Mouse (Mus musculus): ENCODE measurements around the gene Atp8a1.

The Atp8a1 gene

DNA sequence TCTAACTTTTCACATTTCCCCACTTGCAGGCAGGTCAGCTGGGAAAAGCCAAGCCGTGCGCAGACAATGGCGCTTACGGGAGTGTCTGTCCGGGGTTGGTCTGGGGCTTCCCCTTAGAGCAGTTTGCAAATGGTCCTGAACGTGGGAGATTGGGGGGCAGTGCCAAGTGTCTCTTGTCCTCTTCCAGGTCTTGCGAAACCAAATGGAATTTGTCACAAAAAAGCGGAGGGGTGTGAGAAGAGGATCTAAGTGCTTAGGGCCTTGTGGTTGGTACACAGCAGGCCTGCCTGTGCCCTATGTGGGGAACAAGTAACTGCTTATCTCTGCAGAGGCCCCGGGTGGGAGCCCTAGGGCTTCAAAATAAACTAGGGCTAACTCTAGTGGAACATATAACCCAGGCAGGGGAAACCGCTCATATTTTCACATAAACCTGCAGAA is 213.4 kb downstream of the Atp8a1 start:
- in situ Hi-C loops (cut with MboI, MseI), result no loop called here

DNA sequence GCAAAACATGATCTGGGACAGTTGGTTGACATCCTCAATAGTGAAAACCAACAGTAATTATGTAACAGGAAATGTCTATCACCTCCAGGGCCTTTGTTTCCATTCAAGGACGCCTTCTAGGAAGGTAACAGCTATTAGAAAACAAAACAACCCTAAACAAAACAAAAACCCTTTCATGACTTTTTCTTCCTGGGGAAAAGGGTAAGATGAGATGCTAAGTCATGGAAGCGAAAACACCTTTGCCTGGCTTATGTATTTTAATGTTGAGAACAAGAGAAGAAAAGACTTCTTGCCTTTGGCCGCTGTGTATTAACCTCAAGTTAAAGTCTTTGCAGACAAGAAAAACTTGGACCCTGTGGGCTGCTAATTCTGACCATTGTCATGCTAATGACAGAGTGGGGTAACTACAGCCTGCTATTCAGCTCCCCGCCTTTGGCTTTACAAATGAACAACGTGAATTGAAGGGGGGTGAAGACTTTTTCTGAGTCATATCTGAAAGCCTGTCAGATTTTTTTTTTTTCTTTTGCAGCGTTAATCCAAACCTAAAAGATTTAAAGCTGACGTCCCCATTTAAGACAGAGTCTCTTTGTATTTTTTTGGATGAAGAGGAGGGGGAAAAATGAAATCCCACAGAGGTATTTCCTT is 214.0 kb downstream of the Atp8a1 start:
- in situ Hi-C loops (cut with MboI, MseI), result no loop called here

DNA sequence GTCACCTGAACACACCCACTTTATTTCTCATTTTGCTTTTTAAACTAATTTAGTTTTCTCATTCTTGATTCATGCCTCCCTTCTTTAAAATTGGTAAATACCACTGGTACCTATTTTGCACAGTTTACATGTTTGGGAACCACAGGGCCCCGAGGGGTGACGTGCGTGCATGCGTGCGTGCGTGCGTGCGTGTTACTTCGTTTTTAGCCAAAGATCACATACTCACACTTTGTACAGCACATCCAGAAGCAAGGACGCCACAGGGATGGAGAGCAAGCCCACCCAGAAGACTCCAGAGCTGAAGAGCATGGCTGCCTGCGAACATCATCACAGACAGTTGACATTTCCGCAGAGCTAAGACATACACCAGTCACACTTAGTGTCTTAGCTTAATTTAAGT is 216.0 kb downstream of the Atp8a1 start:
- in situ Hi-C loops (cut with MboI, MseI), result no loop called here

DNA sequence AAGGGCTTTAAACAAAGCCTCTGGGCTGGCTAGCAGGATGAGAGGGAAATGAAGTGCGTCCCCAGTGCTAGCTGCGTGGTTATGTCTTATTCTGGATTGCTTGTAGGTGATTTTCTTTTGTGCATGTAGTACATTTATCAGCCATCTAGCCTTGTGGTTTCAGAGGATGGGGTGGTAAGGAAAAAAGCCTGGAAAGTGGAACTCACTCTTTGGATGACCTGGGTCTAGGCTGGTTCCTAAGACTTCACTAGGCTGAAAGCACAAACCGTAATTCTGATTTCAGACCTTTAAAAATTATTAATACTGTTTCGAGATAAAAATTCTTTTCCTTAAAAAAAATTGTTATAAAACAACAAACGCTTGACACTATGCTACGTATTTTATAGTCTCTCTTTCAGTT is 217.4 kb downstream of the Atp8a1 start:
- in situ Hi-C loops (cut with MboI, MseI), result no loop called here

DNA sequence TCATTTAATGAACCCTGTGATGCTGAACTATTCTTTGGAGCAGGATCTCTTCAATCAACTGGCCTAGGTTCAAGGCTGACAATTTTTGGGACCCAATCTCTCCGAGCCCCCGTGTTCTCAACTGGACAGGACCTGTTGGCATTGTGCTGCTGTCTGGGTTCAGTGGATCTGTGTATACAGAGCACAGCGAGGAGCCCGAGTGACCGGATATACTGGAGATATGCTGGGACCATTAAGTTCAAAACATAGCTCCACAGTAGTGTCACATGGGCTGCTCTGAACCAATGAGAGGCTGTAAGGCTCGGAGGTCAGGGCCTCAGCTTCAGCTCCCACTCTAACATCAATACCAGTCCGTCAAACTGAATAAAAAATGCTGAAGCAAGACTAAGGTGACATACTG is 217.8 kb downstream of the Atp8a1 start:
- in situ Hi-C loops (cut with MboI, MseI), result no loop called here

DNA sequence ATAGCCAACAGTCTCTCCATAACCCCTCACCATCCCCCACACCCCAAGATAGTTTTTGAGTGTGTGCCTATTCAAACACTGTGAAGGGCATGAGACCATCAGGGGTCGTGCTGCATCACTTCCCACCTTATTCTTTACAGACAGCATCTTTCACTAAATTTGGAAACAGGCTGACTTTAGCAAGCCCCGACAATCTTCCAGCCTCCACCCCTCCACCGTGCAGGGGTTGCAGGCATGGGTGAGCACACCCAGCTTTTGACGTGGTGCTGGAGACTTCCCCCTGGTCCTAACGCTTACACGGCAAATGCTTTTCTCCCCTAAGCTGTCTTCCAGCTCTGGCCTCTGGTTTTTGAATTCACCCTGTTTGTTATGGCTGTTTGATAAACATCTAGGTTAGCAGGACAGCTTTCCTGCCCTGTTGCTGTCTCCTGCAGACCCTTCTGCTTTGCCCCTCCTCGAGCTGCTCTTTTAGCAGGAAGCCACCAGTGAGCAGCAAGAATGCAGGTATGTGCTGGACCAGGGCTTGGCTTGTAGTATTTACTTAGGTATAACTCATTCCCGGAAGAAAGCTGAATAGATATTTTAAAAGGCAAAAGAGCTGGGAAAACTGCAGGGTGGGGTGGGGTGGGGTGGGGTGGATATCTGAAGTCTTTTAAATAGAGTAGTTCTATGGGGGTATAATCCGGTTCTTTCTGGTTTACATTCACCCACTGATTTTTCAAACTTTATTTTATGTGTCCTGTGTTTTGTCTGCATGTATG is 218.9 kb downstream of the Atp8a1 start:
- in situ Hi-C loops (cut with MboI, MseI), result no loop called here

DNA sequence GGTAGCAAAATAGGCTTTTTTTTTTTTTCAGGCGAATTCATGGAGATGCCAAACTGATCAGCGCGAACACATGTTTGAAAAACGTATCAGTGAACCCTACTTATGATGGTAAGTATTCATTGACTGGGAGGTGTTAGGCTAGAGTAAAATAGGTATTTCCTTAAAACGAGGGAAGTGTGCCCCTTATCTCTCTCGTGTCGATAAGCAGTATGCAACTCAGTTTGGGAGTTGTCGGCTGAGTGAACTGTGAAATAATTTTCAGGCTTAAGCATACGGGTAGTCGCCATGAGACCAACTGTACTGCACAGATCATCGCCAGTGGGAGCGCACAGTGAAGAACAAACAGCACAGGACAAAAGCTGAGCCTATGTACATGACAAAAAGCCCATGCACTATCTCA is 226.0 kb downstream of the Atp8a1 start:
- in situ Hi-C loops (cut with MboI, MseI), result loop anchor here in 1 of 2 experiments (25.0 kb wide), 1 partner anchor 1909 kb away; no protein-coding TSS in a partner anchor

DNA sequence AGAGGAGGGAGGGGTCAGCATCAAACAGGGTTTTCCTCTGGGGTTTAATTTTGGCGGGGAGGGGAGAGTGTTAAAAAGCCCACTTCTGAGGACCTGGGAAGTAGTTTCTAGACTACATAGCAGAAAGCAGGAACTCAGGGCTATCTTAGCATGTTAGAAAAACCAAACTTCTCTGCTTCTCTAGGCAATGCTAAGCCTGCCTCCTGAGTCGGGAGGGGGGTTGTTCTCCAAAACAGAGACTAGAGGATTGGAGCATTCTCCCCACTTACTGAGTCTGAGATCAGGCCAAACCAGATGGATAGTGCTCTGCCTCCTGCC is 237.8 kb downstream of the Atp8a1 start:
- in situ Hi-C loops (cut with MboI, MseI), result loop anchor here in 1 of 2 experiments (25.0 kb wide), 1 partner anchor 1897 kb away; no protein-coding TSS in a partner anchor

DNA sequence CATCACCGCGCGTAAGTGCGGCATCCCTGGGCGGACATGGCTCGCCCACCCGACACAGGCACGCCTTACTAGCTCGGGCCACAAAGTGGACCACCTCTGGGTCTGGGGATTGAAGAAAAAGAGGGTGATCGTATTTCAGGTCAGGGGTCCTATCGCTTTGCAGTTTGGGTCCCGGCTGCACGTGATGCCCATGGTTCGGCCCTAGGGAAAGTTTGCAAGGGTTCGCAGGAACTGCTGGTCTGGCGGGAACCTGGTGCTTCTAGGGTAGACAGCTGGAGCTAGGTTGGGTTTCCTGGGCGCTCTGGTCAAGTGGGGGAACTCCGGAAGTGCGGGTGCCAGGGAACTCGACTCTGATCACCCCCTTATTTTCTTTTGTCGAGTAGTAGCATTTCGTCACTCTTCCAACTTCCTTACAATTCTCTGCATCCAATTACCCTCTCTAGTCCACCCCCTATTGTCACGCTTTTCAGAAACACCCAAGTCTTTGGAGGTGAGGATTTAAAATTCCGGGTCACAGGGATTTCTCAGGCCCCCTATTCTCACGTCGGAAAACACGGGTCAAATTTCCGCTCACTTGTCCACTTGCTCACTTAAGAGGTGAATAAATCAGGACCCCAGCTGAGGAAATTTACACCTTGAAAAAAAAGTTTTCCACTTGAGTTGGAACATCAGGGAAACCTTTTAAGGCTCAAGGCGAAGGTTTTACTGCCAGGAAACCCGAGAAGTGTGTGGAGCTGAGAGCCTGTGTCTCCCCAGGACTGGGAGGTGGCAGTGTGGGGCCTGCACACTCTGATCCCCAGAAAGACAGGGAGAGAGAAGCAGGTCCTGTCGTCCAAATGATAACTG is 238.3 kb downstream of the Atp8a1 start:
- in situ Hi-C loops (cut with MboI, MseI), result loop anchor here in 1 of 2 experiments (25.0 kb wide), 1 partner anchor 1897 kb away; no protein-coding TSS in a partner anchor

DNA sequence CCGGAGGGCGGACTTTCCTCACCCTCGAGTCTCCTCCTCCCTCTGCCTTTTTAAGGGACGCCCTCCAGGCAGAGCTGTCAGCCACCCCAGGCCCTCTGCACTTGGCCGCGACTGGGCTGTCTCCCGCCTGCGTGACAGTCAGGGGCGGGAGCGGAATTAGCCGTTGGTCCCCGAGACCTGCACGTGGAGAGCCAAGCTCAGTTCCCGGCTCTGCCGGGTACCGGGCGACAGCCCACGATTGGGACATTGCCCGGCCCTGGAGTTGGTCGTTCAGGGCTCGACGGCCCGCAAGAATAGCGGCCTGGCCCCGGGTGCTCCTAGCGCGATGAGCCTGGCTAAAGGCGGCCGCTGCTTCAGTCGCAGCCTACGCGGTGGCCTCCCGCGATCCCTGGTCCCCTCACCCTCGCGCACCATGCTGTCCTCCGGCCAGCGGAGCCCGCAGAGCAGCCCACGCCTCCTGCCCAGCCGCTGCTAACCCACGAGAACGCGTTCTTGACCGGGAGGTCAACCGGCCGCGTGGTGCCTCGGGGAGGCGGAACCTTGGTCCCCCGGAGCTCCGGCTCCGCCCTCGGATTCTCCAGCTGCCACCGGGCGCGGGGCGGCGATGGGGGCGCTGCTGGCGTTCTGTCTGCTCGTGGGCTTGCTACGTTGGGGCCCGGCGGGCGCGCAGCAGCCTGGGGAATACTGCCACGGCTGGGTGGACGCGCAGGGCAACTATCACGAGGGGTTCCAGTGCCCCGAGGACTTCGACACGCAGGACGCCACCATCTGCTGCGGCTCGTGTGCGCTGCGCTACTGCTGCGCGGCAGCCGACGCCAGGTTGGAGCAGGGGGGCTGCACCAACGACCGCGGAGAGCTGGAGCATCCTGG is 239.2 kb downstream of the Atp8a1 start, which contains the start of gene Shisa3:
Gene Shisa3 (plus strand): TSS at position 79 of the 870 bp plus-strand sequence.
- in situ Hi-C loops (cut with MboI, MseI), result loop anchor here in 1 of 2 experiments (25.0 kb wide), 1 partner anchor 1896 kb away; no protein-coding TSS in a partner anchor

DNA sequence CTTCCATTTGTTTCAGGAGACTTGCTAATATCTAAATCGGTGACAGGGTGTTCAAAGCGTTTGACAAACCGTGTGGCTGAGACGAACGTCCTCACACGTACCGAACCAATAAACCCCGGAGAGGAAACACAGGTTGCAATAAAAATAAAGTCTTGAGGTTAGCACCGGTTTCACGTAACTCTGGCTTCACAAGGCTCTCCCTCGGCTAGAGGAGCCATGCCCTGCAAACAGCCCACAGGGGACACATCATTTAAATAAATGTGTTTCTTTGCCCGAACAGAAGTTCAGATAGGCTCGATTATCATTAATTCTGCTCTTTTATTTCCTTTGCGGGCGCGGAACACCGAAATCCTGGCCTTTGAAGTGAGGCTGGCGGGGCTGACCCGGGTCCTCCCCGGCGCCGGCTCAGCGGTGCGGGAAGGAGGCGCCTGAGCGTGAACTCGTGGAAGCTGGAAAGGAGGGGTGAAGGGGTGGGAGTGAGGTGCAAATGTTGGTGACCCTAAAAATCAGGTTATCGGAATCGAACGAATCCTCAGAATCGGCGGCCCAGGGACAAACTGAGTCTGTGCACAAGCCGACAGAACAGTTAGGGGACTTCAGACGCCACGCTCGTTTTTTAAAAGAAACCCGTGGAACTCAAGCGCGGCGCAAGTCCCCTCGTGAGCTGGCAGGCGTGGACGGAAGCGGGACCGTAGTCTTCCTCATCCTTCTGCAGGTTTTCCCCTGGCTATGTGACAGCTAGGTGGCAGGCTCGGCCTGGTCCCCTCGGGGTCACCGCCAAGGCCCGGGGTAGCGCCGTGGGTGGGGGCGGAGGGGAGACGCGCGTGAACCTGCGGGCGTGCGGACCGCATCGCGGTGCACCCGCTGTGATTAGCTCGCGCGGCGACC is 240.1 kb downstream of the Atp8a1 start:
- in situ Hi-C loops (cut with MboI, MseI), result loop anchor here in 1 of 2 experiments (25.0 kb wide), 1 partner anchor 1895 kb away; no protein-coding TSS in a partner anchor

DNA sequence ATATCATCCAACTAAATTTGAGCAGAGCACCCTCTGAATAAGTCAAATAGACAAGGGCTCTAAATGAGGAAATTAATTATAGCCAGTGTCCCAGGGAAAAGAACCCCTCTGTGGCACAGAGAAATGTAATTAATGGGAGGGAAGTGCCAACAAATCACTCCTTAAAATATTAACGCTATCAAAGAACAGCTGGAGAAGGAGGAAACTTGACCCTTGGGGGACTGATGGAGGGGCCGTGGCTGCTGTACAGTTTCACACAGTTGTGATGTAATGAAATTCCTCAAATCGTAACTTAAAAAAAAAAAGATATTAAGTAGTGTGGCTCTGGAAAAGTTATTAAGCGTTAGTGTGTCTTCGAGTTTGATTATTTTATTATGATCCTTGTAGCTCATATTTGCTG is 241.3 kb downstream of the Atp8a1 start:
- in situ Hi-C loops (cut with MboI, MseI), result loop anchor here in 1 of 2 experiments (25.0 kb wide), 1 partner anchor 1894 kb away; no protein-coding TSS in a partner anchor

DNA sequence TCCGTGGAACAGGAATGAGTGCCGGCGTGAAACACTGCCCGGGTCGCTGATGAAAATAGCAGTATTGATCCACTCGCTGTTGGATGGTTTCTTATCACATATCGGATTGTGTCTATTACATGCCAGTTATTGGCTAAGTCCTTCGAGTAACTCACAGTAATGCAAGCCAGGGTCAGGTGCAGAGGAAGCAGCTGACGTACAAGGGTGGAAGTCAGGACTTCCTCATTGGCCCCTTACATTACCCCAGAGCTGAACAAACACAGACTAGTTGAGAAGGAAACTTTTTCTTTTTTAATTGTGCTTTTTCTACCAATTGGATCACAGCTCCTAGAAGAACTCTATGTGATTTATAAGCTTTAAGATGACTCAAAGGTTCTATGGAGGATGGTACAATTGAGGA is 247.3 kb downstream of the Atp8a1 start:
- in situ Hi-C loops (cut with MboI, MseI), result loop anchor here in 1 of 2 experiments (25.0 kb wide), 1 partner anchor 1888 kb away; no protein-coding TSS in a partner anchor

DNA sequence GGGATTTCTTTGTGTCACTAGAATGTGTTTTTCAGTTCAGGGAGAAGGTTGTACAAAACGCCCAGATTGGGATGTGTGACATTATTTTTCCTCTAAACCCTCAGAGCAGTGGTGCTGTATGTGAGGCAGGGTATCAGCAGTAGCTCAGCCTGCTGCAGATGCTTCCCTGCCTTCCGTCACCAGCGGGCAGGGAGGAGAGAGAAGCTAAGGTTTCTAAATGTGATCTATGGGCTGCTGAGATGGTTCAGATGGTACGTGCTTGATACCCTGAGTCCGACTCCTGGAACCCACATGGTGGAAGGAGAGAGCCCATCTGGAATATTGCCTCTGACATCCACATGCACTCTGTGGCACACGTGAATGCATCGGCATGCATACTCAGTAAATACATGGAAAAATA is 251.6 kb downstream of the Atp8a1 start:
- in situ Hi-C loops (cut with MboI, MseI), result no loop called here

DNA sequence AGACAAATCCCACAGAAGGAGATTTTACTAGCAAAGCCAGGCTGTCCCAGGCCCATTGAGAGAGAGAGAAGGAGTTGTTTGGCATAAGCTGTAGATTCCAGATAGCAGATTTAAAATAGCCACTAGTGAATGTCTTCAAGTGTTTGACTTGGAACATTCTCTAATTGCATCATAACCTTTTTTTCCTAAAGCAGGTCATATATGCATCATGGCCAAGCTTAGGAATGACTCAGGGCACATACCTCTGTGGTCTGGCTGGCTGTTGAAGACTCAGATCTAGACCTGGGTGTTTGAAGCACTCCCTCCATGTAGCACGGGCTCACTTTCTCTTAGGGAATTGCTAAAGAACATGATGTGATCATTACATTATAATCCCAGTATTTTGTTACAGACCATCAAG is 252.2 kb downstream of the Atp8a1 start:
- in situ Hi-C loops (cut with MboI, MseI), result no loop called here

DNA sequence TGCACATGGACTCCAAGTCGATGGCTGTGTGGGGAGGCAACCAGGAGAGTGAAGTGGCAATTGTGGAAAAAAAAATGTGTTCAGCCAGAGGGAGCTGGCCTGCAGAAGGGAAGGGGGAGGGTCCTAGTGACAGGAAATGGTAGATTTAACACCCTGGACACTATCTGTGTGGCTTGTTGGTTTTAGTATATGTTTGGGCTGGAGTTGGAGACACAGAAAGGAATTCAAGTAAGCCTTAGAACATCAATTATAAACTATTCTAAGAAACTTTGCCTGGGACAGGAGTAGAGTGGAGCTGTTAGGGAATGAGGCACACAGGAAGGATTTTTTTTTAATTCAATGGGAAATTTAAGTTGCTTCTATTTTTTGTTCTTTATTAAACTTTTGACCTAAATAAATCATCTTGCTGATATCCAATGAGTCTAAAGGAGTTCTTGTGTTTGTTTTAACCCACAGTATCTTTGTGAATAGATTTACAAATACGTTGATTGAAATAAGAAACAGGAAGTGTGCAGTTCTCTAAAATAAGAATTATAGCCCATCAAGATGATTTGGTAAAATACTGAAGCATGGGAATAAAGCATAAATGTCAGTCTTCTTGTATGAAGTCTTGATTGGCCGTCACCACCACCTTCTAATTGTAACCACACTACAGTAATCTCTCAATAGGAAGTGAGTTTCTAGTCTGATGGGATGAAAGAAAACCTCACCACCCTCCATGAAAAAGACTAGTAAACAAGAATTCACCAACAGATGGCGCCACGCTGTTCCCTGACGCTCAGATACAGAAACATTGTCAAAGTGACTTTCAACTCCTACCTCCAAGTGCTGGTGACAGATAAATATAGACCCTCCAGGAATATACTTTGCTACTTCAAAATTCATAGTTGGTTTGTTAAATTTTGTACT is 267.3 kb downstream of the Atp8a1 start:
- in situ Hi-C loops (cut with MboI, MseI), result no loop called here

DNA sequence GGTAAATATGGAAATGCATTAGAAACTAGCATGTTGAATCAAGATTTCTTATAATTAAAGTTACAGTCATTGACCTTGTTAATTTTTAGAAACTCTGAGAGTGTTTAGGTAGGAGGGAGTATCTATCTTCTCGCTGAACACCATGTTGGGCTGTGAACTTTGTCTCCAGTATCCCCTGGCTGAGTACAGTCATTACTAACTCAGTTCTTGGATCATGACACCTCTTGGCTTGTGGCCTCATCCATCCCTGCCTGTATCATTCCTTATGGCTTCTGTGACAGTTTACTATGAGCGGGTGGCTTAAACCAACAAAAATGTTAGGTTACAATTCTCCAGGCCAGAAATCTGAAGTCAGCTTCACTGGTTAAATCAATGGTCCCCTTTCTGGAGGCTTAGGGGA is 271.5 kb downstream of the Atp8a1 start:
- in situ Hi-C loops (cut with MboI, MseI), result no loop called here

DNA sequence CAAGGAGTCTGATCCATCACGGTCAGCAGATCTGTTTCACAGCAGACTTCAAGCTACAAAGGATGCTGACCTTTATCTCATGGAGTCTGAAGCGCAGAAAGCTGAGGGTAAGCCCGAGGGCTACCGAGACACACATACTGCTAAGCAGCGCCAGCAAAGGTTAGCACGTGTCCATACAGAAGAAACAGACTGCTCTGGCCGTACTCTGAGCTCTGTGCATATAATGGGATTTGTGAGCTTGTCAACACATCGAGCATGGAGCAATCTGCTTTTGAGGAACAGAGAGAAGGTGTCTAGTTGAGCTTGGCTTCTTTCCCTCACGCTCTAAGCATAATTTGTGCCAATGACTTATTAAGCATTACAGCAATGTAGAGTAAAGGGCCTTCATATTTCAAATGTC is 273.2 kb downstream of the Atp8a1 start:
- in situ Hi-C loops (cut with MboI, MseI), result no loop called here
